Mouse (Mus musculus): ENCODE results near the gene Smap1. TPM values are rescaled to one million over a fixed set of nuclear protein-coding genes. Genes with fewer than 3 reads are reported as not detected.
A peak's percentile ranks its signal among the peaks of the same experiment; 100 is the strongest.

Gene Smap1
- total RNA-seq, 2 experiments from 2014 or later: 207 to 219 TPM

DNA sequence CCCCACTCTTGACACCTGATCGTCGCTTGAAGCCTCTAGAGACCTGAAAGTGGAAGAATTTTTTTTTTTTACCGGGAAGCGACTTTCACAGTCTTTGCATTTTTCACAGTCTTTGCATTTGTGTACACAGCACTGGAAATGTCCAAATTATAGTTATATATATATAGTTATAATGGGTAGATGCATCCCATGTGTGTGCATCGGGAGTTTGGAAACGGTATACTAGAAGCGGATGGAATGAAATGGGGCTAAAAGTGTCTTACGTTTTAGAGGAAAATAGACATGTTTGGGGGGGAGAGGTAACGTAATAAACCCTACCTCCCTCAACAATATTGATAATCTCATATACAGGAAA lies 390 bp upstream of the Smap1 start:
- no peak for DNase-seq

DNA sequence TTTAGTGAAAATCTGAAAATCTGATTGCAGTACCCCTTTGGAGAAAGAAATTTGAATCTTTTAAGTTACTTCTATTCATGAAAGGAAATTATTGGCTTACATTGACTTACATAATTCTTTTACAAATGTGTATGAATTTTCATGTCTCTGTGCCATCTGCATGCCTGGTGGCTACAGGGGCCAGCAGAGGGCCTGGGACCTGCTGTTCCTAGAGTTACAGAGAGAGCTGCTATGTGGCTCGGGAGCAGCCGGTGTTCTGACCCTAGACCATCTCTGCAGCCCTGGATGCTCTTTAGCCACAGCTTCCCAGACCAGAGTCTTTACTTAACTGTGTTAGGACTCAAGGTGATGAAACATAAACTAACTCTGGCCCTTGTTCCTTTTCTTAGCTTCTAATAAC lies 1.8 kb downstream of the Smap1 start:
- peak; percentile 34 for DNase-seq
- intact Hi-C loops (cut with DNase I): no loop called here

More for the DNA sequence above, 390 bp upstream of the Smap1 start:
- intact Hi-C loops (cut with DNase I): no loop called here

DNA sequence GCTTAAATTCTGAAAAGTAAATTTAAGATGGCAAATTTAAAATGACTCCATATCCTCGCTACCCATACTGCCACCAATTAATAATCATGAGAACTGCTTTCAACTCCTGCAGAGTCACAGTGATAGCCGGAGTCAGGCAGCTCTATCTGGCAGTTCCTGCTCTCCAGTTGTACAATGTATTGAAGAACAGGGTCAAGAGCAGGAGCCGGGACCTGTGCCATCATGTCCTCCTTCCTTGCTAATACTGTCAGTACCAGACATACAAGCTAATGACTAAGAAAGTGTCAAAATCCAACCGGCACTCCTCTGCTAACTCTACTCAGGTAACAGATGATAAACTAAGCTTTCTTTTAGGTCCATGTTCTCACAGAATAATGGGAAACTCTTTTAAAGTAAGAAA lies 3.0 kb downstream of the Smap1 start:
- intact Hi-C loops (cut with DNase I): loop anchor here (10.0 kb wide), 2 partner anchors 256 to 326 kb away; partner anchors contain the start of gene Col9a1
- DNase-seq: no peak

DNA sequence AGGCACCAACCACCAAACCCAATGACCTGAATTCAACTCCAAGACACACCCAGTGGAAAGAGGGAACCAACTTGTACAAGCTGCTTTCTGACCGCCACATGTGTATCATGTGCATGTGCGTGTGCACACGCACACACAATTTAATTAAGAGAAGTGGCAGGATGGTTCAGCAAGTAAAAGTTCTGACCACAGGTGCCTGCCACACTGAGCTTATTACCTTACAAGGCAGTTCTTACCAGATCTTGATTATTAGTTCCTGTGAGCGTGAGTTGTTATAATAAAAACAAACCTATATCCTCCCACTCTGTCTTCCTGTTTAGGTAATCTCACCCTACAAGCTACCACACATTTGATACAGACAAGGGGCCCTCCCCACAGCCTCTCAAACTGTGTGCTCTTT lies 6.6 kb downstream of the Smap1 start:
- intact Hi-C loops (cut with DNase I): loop anchor here (10.0 kb wide), 2 partner anchors 259 to 329 kb away; partner anchors contain the start of gene Col9a1

DNA sequence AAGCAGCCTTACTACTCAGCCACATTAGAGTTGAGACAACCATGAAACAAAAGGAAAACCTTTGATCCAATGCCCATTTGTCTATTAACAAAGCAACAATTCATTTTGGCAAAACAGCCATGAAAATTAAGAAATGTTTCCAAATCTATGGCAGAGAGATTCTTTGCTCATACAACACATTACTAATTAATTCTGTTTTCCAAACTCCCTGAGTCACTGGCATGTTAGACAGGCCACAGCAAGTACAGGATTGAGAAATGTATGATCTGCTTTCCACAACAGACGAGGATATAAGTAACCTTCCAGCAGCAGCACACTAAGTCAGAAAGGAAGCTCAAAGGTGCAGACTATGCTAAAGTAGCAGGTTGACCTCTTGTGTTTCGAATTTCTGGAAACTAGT lies 9.1 kb downstream of the Smap1 start:
- DNase-seq: no peak
- intact Hi-C loops (cut with DNase I): loop anchor here (10.0 kb wide), 2 partner anchors 262 to 332 kb away; partner anchors contain the start of gene Col9a1

More for the DNA sequence above, 6.6 kb downstream of the Smap1 start:
- DNase-seq: no peak

DNA sequence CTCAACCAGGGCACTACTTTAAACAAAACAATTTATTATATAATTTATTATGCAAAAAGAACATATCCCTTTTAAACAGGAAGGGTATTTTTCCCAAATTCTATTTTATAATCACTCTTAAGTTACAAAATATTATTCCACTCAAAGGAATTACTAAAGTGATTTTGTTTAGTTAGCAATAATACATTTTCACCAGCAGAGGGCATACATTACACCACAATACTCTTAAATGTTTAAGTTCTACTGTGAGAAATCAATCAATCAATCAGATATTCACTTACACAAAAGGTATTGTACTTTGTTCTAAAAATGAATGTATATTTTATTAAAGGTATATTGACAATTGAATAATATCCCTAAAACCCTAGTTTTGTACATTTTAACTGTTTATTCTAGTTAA lies 16.0 kb downstream of the Smap1 start:
- intact Hi-C loops (cut with DNase I): no loop called here

DNA sequence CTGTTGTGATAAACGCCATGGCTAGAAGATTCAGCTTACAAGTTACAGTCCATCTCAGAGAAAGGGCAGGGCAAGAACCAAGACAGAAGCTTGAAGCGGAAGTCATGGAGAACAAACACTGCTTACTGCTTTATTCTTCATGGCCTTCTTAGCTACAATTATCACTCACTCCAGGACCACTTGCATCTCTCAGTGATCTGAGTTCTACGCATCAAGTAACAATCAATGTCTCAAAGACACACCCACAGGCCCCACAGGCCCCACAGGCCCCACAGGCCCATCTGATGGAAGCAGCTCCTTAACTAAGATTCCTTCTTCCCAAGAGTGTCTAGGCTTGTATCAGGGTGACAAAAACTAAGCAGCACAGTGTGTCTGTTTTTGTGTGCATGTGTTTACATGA lies 18.8 kb downstream of the Smap1 start:
- intact Hi-C loops (cut with DNase I): no loop called here
- no peak for DNase-seq

More for the DNA sequence above, 16.0 kb downstream of the Smap1 start:
- DNase-seq: no peak

DNA sequence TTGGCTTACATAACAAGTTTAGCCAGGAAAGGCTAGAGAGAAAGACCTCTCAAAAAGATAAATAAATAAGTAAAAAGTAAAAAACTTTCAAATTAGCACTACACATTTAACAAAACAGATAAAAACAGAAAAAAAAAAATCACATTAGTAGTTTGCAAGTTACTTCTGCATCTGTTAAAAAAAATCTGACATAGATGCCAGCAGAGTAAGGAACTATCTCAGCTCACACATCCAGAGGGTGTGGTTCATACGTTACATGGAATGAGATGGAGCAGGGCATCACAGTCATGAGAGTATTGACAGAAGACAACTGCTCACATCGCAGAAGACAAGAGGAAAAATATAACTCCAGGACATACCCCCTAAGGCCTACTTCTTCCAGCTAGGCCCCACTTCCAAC lies 19.4 kb downstream of the Smap1 start:
- no peak for DNase-seq
- intact Hi-C loops (cut with DNase I): no loop called here

DNA sequence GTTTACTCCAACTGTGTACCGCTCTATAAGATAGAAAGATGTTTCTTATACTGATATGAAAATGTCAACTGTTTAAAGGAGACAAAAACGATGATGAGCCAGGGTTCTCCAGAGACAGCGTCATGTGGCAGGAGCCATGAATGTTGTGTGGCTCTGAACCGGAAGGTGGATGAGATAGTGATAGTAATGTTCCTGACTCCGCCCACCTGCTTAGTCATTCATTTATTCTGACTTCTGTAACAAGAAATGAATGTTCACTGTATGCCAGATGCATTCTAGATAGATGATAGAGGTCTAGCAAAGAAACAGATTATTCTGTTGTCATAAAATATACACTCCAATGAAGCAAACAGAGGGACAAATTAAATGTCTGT lies 22.5 kb downstream of the Smap1 start:
- DNase-seq: no peak
- intact Hi-C loops (cut with DNase I): no loop called here

DNA sequence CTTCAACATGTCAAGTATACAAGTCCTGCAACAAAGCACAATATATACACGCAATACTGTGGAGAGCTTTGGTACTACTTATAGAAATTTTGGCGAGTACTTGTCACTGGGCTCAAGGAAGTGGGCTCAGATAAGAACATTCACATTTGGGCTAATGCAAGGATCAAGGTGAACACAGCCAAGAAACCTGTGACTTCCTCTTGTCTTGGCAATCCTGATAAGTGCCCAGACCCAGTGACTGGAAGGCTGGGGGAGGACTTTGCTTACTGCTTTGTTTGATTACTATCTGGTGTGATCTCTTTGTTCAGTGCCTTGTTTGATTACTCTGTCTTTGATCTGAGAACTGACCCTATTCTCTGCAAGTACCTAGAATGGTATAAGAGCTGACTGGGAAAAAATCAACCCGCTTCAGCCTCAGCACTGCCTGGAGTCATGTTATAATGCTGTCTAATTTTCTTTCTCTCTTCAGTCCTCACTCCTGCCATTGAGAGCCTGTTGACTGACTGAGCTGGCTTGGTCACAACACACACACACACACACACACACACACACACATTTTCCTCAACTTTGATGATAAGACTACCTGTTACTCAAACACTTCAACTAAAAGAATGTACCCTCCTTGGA lies 23.0 kb downstream of the Smap1 start:
- DNase-seq: no peak
- intact Hi-C loops (cut with DNase I): no loop called here

DNA sequence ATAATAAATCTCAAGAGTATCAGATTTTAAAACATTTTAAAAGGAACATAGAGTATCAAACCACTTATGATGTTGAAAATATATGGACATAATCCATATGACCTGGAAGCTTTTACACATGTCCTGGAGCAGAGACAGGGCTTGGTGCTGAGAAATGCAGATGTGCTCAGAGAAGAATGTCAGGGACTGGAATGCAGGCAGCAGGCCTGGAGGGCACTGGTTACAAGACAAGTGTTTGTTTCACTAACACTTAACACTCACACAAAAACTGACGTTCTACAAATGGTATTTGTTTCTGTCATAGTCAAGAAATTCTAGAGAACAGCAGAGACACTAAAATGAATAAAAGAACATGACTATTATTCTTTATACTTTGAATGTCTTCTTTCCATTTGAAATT lies 30.0 kb downstream of the Smap1 start:
- intact Hi-C loops (cut with DNase I): no loop called here
- no peak for DNase-seq

DNA sequence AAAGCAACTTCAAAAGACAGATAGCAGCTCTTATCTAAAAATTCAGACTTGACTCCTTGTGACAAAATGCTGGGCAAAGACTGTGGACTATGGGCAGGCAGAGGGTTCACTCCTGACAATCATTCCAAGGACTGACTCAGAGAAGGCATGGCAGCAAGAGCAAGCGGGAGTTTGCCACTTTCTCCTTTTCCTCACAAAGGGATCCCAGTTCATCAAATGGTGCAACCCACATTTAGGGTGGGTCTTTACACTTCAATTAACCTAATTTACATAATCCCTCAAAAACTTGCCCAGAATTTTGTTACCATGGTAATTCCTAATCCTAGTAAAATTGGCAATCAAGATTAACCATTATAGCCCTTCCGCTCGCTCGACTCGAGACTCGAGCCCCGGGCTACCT lies 37.2 kb downstream of the Smap1 start:
- no peak for DNase-seq
- intact Hi-C loops (cut with DNase I): no loop called here

DNA sequence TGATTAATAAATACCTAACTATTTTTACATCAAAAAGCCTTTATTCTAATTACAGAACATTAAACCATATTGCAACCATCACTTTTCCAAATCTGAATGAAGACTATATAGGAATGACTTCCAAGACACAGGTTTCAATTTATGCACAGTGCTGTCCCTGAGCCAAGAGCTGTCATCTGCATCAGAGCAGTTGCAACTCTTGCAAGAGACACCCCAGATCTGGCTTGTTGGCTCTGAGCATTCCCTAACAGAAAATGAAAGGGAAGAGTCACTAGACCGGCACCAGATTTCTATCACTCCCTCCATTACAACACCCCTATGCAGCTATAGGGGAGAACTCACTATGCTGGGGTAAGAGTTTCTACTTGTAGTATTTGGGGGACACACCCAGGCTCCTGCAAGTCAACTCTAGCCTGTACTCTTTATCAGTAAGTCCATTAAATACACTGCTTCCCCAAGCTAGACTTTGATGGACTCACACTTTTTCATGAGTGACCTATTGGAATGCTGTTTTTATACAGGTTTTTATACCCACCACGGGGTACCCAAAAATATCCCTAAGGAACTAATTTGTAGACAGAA lies 37.9 kb downstream of the Smap1 start:
- peak; percentile 3 for DNase-seq
- intact Hi-C loops (cut with DNase I): no loop called here

DNA sequence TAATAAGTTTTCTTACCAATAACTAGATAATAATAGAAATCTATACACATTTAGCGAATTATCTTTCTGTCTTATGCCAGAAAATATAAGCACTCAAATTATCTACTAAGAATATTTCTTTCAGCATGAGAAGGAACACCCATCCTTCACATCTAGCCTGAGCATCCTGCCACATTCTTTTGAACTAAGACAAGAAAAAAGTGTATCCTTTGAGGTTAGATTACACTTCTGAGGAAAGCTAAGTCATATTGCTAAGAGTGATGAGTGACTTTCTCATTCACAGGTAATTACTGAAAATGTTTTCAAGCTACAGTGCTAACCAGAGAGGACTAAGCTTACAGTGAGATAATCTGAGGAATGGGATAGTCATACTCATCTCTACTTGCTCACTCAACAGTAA lies 39.4 kb downstream of the Smap1 start:
- DNase-seq: no peak
- intact Hi-C loops (cut with DNase I): no loop called here

DNA sequence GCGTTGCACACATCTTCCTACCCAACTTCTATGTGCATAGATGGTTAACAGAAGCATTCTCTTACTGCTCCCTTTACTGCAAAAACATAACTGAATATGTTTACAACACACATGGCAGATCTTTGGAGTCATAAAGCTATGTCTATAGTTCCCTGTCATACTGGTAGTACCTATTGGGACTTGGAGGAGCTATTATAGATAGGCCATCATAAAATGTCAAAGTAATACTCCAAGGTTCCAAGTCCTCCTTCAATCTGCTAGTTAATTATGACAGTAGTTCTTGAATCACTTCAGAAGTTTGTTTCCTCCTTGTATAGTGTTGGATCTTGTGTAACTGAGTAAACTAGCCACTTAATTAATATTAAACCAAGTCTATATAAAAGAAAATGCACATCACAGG lies 49.9 kb downstream of the Smap1 start:
- intact Hi-C loops (cut with DNase I): no loop called here
- no peak for DNase-seq

DNA sequence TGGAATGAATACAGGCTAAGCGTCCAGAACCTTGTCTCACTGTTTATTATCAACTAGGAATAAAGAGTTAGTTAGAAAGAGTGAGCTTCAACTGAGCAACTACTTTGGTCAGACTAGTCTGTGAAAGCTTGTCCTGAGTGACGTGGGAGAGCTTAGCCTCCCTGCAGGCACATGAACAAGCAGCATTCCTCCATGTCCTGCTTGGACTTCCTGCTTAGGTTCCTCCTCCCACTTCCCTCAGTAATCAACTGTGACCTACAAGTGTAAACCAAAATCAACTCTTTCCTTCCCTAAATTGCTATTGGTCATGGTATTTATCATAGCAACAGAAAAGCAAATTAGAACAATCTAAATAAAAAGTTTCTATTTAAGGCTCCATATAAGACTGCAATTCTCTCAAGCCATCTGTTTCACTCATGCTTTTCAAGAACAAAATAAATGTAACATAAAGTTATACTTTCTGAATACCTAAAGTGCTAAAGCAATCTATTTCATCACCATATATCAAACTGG lies 54.7 kb downstream of the Smap1 start:
- DNase-seq: no peak
- intact Hi-C loops (cut with DNase I): no loop called here

DNA sequence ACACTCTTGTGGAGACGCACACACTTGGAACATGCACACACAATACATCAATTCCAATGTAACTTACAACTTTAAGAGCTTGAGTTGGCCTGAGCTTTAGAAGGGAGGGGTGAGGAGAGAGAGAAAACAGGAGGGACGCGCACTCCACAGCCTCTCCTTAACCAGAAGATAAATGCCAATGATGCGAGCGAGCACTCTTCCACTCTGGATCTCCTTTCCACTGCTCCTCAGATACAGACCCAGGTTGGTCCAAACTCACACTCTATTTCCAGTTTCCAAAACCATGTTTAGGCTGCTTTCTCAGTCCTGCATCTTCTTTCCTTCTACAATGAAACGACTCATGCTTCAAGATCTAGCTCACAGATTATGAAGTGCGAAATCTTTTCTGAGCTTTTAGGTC lies 56.6 kb downstream of the Smap1 start:
- DNase-seq: no peak
- intact Hi-C loops (cut with DNase I): no loop called here

DNA sequence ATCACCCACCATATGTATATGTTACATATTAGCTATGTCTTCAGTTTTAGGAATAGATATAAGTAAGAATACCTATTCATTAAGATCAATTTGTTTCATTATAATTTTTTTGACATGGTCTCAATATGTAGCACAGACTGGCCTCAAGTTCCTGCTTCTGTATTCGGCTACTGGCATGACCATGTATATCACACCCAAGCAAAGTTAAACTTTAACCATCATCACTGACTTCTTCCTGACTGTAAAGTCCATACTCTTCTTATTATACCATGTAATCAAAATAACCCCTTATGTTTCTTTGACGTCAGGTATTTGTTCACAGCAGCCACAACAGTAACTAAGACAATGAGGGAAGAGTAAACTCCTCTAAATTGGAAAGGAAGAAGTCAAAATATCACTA lies 61.2 kb downstream of the Smap1 start:
- intact Hi-C loops (cut with DNase I): no loop called here
- DNase-seq: no peak

DNA sequence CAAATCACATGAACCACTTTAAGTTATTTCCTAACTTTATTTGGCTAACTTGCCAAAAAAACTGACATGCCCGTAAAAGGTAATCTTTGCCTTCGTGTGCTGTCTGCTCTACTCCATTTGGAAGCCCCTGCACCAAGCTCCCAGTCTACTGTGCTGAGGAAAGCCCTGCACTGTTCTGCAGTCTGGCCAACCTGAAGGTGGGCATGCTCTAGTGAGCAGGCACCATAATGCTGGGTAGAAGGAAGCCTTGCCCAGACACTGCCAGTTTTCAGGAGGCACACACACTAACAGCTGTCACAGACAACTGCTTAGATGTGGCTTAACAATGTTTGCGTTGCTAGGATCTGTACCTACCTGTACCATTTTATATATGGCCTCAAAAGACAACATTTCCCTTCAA lies 66.5 kb downstream of the Smap1 start:
- intact Hi-C loops (cut with DNase I): no loop called here

DNA sequence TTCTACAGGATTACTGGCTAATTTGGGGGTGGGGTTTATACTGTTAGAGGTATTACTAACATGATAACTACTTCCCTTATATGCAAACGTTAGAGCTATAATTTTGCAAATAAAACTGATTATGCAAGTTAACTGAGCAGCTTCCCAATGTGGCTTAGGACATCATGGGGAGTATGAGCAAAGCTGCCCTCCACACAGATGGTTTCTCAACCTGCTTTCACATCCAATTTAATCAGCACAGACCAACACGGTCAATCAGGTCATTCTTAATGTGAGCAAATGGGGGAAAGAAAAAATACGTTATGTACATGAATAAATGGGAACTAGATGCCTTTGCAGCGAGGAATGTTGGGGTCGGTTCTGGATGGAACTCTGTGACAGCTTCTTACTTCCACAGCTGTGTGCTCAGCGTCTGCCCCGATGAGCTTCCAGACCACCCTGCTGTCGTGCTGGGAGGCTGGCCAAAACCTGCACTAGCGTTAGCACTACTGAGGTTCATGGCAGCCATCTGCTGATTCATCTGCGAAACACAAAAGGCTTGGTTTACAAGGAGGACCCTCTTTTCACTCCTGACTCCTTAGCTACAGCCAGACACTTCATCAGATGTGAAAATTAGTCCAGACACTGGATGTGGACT lies 76.0 kb downstream of the Smap1 start:
- peak; percentile 94 for DNase-seq
- intact Hi-C loops (cut with DNase I): no loop called here

More for the DNA sequence above, 66.5 kb downstream of the Smap1 start:
- peak; percentile 16 for DNase-seq

DNA sequence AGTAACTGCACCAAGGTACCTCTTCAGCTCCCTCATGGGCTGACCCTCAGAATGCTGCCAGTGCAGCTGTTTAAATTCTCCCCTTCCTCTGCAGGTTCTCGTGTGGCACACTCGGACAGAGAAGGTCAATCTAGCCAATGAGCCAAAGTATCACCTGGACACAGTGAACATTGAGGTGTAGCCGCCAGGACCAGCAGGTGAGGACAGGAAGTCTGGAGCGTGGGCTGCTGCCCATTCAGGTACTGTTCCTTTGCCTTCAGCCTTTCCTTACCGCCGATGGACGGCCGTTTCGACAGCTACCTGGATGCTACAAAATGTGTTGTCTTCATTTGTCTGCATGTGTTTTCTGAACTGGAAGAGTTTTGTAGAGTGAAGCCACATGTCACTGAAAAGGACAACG lies 77.1 kb downstream of the Smap1 start:
- intact Hi-C loops (cut with DNase I): no loop called here
- peak; percentile 10 for DNase-seq

DNA sequence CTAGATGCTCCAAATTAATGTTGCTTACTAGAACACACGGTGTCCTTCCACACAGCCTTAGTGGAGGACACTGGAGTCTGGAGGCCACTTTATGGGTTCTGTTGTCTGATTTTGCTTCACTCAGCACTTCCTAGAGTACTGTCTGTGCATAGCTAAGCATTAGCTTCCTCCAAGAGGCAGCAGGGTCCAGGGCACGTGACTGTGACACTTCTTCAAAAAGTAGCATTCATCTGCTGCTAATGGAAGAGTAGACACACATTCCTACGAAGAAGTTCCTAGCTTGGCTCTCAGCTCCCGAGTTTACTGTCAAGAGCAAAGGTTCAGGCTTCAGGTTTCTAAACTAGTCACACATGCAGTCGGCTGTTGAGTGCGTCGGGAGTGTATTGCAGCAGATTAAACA lies 78.3 kb downstream of the Smap1 start:
- no peak for DNase-seq
- intact Hi-C loops (cut with DNase I): no loop called here

Data from left cerebral cortex, postnatal 4 days (tissue).